Mouse (Mus musculus) erythroblast, embryonic 14.5 days (primary cell): ENCODE data around the gene Ankrd13b.
"Not testable (repeated sequence)": the region's sequence is repeated elsewhere in the genome, so short reads cannot be mapped to it uniquely, and the experiment has no call there.

Experiments
- GATA1 ChIP-seq: IDR thresholded peaks from 2 replicates; pipeline ENCODE4 v1.6.1; 2012; ENCODE audit warnings: low read length, inconsistent platforms, mixed read lengths
- TAL1 ChIP-seq: IDR thresholded peaks from 3 replicates; pipeline ENCODE4 v1.6.1; 2012; ENCODE audit warnings: low read length, inconsistent platforms, mixed read lengths

- TF ChIP-seq TAL1, GATA1: not testable (repeated sequence)
These were observed 38.9 kb upstream of the Ankrd13b start for GRCm38 (mm10) chr11:77528420-77528819.
